Comparison of ENCODE assay signal across 25 mouse cellular contexts in genomic region chr6:129132604-129133341, GRCm38 (mm10). TPM values are rescaled to one million over a fixed set of nuclear protein-coding genes. Genes with fewer than 3 reads are reported as not detected.
DNase-seq lines count a peak whose midpoint lies in the region; ATAC-seq and TF ChIP-seq lines count a peak whose summit lies in the region.
"Had no signal": no experiment of that assay in that cellular context is flagged by ENCODE, and none has a peak within 500 bp of the region (broad histone marks: within the 10 kb centered on the region; RNA-seq: fewer than 3 reads in every experiment).

No protein-coding gene starts in this region.

- H3K9ac ChIP-seq in heart, adult 2 months (ENCODE audit: low read depth, low read length) = no peak overlapping the region
- no peak overlapping the region for H3K9ac ChIP-seq in heart, embryonic 12.5 days
- H3K9ac ChIP-seq in liver, embryonic 16.5 days (ENCODE audit: low read depth, low read length) = no peak overlapping the region
- H3K9ac ChIP-seq: embryonic facial prominence, embryonic 12.5 days; forebrain, embryonic 12.5 days; hindbrain, embryonic 13.5 days had no signal

- no peaks in the 10 kb centered on the region for H3K27me3 ChIP-seq in heart, adult 2 months (ENCODE audit: control insufficient read depth, insufficient read depth, low read length)
- H3K27me3 ChIP-seq in heart, embryonic 12.5 days (replicated peaks) = no peaks in the 10 kb centered on the region
- no peaks in the 10 kb centered on the region for H3K27me3 ChIP-seq in liver, embryonic 16.5 days (ENCODE audit: control insufficient read depth, insufficient read depth, low read depth, low read length)
- H3K27me3 ChIP-seq: CH12.LX; embryonic facial prominence, embryonic 12.5 days; forebrain, embryonic 12.5 days; hindbrain, embryonic 13.5 days; Patski had no signal

- DNase-seq in heart, adult 2 months = no peak
- no peak for DNase-seq in liver
- no peak for DNase-seq in left cerebral cortex, postnatal 25 days (ENCODE audit: low spot score in 2 of 2)
- DNase-seq: adrenal gland, adult 8-10 months; cerebellum, adult 11-12 months; cerebellum, adult 9-10 months; cerebellum, postnatal 25 days; gastrocnemius, postnatal 25 days; heart, postnatal 10 days had no signal

- H3K4me1 ChIP-seq in heart, adult 2 months (ENCODE audit: control insufficient read depth, insufficient read depth, low read length) = peaks cover 6% of the 10 kb centered on the region
- no peaks in the 10 kb centered on the region for H3K4me1 ChIP-seq in heart, embryonic 12.5 days (replicated peaks)
- no peaks in the 10 kb centered on the region for H3K4me1 ChIP-seq in liver, embryonic 16.5 days (ENCODE audit: control insufficient read depth, low read depth, low read length)
- H3K4me1 ChIP-seq: embryonic facial prominence, embryonic 12.5 days; forebrain, embryonic 12.5 days; hindbrain, embryonic 13.5 days had no signal

- TF ChIP-seq EP300 in heart, adult 2 months (IDR thresholded peaks at IDR 0.05; ENCODE audit: insufficient read depth, low read depth, low read length) = no peak

- H3K4me2 ChIP-seq in heart, embryonic 12.5 days = no peak overlapping the region
- no peak overlapping the region for H3K4me2 ChIP-seq in liver, embryonic 16.5 days (ENCODE audit: low read depth, low read length)
- H3K4me2 ChIP-seq: embryonic facial prominence, embryonic 12.5 days; forebrain, embryonic 12.5 days; hindbrain, embryonic 13.5 days had no signal

- H3K36me3 ChIP-seq in heart, adult 2 months (ENCODE audit: control insufficient read depth, insufficient read depth, low read length) = peaks cover 7% of the 10 kb centered on the region
- H3K36me3 ChIP-seq in heart, embryonic 12.5 days = no peaks in the 10 kb centered on the region
- H3K36me3 ChIP-seq in liver, embryonic 16.5 days (ENCODE audit: control insufficient read depth, insufficient read depth) = no peaks in the 10 kb centered on the region
- H3K36me3 ChIP-seq: embryonic facial prominence, embryonic 12.5 days; forebrain, embryonic 12.5 days; hindbrain, embryonic 13.5 days had no signal

- H3K9me3 ChIP-seq in heart, embryonic 12.5 days (replicated peaks) = no peaks in the 10 kb centered on the region
- H3K9me3 ChIP-seq in liver, embryonic 16.5 days (replicated peaks; ENCODE audit: control insufficient read depth, low read length) = no peaks in the 10 kb centered on the region
- H3K9me3 ChIP-seq: embryonic facial prominence, embryonic 12.5 days; forebrain, embryonic 12.5 days; hindbrain, embryonic 13.5 days had no signal

- H3K4me3 ChIP-seq in heart, adult 2 months = no peak overlapping the region
- H3K4me3 ChIP-seq in heart, embryonic 12.5 days = no peak overlapping the region
- no peak overlapping the region for H3K4me3 ChIP-seq in liver, embryonic 16.5 days (ENCODE audit: low read depth, low read length)
- H3K4me3 ChIP-seq: embryonic facial prominence, embryonic 12.5 days; forebrain, embryonic 12.5 days; hindbrain, embryonic 13.5 days had no signal

- no peak for TF ChIP-seq POLR2A in heart, adult 2 months (IDR thresholded peaks at IDR 0.05; ENCODE audit: insufficient read depth, low read depth, low read length)

- ATAC-seq in heart, embryonic 12.5 days (ENCODE audit: insufficient number of reproducible peaks, low FRiP score) = no peak
- 0 out of 2 replicates have a peak, but pooled peaks have one; percentile 9 for ATAC-seq in liver, embryonic 16.5 days (ENCODE audit: low read depth)
- peak; percentile 58; the same call in 1 of the 2 replicates for ATAC-seq in granulocyte monocyte progenitor cell, adult 5-6 weeks (replicated peaks; ENCODE audit: poor library complexity, severe bottlenecking)
- 0 out of 2 replicates have a peak, but pooled peaks have one; percentile 26 for ATAC-seq in neutrophil, adult 5-6 weeks (ENCODE audit: extremely low read depth, insufficient number of reproducible peaks, low FRiP score, poor library complexity, severe bottlenecking)
- ATAC-seq: forebrain, embryonic 16.5 days; hindbrain, postnatal 0 days; Patski had no signal

- intact Hi-C loops in heart, adult 2 months (cut with DNase I) = loop anchor here (5.0 kb wide), 1 partner anchor 45 kb away; no protein-coding TSS in a partner anchor
- intact Hi-C loops in left cerebral cortex, postnatal 25 days (cut with DNase I) = no loop called here

- peak overlapping the region; percentile 28; the same call in 1 of the 2 replicates for H3K27ac ChIP-seq in heart, adult 2 months
- H3K27ac ChIP-seq in heart, embryonic 12.5 days (ENCODE audit: poor library complexity, severe bottlenecking) = no peak overlapping the region
- no peak overlapping the region for H3K27ac ChIP-seq in liver, embryonic 16.5 days (ENCODE audit: low read length)
- H3K27ac ChIP-seq: embryonic facial prominence, embryonic 12.5 days; forebrain, embryonic 12.5 days; hindbrain, embryonic 13.5 days; hindbrain, postnatal 0 days had no signal

- no peak for TF ChIP-seq CTCF in heart, adult 2 months (IDR thresholded peaks at IDR 0.05)

- WGBS in heart, adult 2 months = 60% methylated on average over 4 of the region's 4 CpGs
- WGBS in heart, embryonic 12.5 days = 80% methylated on average over 4 of the region's 4 CpGs
- WGBS in liver, embryonic 16.5 days (ENCODE audit: insufficient replicate concordance) = 55% methylated on average over 4 of the region's 4 CpGs

- H3K79me2 ChIP-seq in heart, adult 2 months (replicated peaks; ENCODE audit: control insufficient read depth, insufficient read depth, low read length) = no peaks in the 10 kb centered on the region

RNA-seq across cellular contexts. Expression of gene Clec2e, which starts 32.1 kb away (rescaled TPM):
- total RNA-seq in heart, adult 2 months (2021) = under 1 TPM in 1 of 2 experiments, not detected in 1; 0.26 TPM
- 0.06 and 0.10 TPM in 2 replicates for polyA plus RNA-seq in heart, adult 2 months (2012; rRNA removed)
- not detected in 2 replicates for polyA plus RNA-seq in heart, embryonic 12.5 days (2016; fragmentation: Nextera tagmentation; extraction: Ambion mirVana)
- polyA plus RNA-seq in liver, embryonic 16.5 days (2015; fragmentation: Nextera tagmentation; extraction: Ambion mirVana) = 0.08 TPM in 1 of 2 replicates, not detected in the other
- total RNA-seq in granulocyte monocyte progenitor cell, adult 5-6 weeks (2014; fragmentation: Nextera tagmentation) = not detected in 2 replicates
- total RNA-seq in granulocyte monocyte progenitor cell, adult 5-6 weeks (2017) = not detected in 2 replicates
- total RNA-seq in neutrophil, adult 5-6 weeks (2017) = 0.23 and 0.25 TPM in 2 replicates
- total RNA-seq in left cerebral cortex, postnatal 25 days (2021) = not detected
- total RNA-seq: CH12.LX; heart, adult 18-20 months; heart, postnatal 10 days; hematopoietic stem cell, adult 5-6 weeks; hindbrain, postnatal 0 days had no signal
- polyA plus RNA-seq: brain, embryonic 14.5 days; cortical plate, adult 2 months; embryonic facial prominence, embryonic 12.5 days; forebrain, embryonic 12.5 days; forebrain, embryonic 16.5 days; heart, embryonic 14.5 days; hindbrain, embryonic 13.5 days; hindbrain, postnatal 0 days; Patski had no signal

RNA-seq across cellular contexts. Expression of gene Clec2d, which starts 47.6 kb away (rescaled TPM):
- 10 to 100 TPM; 28.7 to 40.7 TPM for total RNA-seq in heart, adult 2 months (2021)
- polyA plus RNA-seq in heart, adult 2 months (2012; rRNA removed) = 32.4 and 47.0 TPM in 2 replicates
- 0.14 and 0.21 TPM in 2 replicates for polyA plus RNA-seq in heart, embryonic 12.5 days (2016; fragmentation: Nextera tagmentation; extraction: Ambion mirVana)
- polyA plus RNA-seq in liver, embryonic 16.5 days (2015; fragmentation: Nextera tagmentation; extraction: Ambion mirVana) = 0.41 and 0.70 TPM in 2 replicates
- total RNA-seq in granulocyte monocyte progenitor cell, adult 5-6 weeks (2014; fragmentation: Nextera tagmentation) = 29.6 and 31.1 TPM in 2 replicates
- total RNA-seq in granulocyte monocyte progenitor cell, adult 5-6 weeks (2017) = 83.5 and 99.8 TPM in 2 replicates
- 513 and 543 TPM in 2 replicates for total RNA-seq in neutrophil, adult 5-6 weeks (2017)
- 1 to 10 TPM; 6.4 to 7.2 TPM for total RNA-seq in left cerebral cortex, postnatal 25 days (2021)
- polyA plus RNA-seq: forebrain, embryonic 12.5 days; hindbrain, embryonic 13.5 days; hindbrain, postnatal 0 days had no signal
